18 mouse cellular contexts compared by ENCODE assay signal in the genomic region with DNA sequence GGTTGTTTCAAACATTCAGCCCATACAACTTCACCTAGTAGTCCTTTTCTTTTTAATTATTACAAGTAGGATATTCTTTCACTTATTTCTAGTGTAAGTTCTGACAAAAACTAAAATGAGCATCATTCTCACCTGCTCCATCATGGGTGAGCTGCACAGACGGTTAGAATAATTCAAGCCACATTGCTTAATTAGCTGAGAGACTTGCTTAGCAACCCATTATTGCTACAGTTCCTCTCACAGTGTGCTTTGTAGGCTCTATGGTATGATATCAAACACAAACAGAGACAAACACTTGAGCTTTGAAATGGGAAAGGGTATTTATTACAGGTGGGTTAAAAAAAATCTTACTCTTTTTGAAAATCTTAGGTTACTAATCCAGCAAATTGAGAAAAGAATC. TPM values are rescaled to one million over a fixed set of nuclear protein-coding genes. Genes with fewer than 3 reads are reported as not detected.
A peak's percentile ranks its signal among the peaks of the same experiment; 100 is the strongest.
DNase-seq lines count a peak whose midpoint lies in the region; ATAC-seq and TF ChIP-seq lines count a peak whose summit lies in the region.
"Had no signal": no experiment of that assay in that cellular context is flagged by ENCODE, and none has a peak within 500 bp of the region (broad histone marks: within the 10 kb centered on the region; RNA-seq: fewer than 3 reads in every experiment).

No protein-coding gene starts in this region.

- DNase-seq in forebrain, embryonic 14.5 days (ENCODE audit: low spot score): peak; percentile 29
- DNase-seq in forebrain, embryonic 10.5 days (ENCODE audit: extremely low spot score, low spot score): no peak
- DNase-seq in hindbrain, embryonic 14.5 days (ENCODE audit: low spot score): no peak
- DNase-seq in hindbrain, embryonic 11.5 days (ENCODE audit: low spot score): no peak
- peak; percentile 34 for DNase-seq in brain, embryonic 14.5 days (ENCODE audit: low read depth)
- DNase-seq in retina, postnatal 1 day: no peak
- DNase-seq: adrenal gland, adult 2 months; adrenal gland, postnatal 10 days; adrenal gland, postnatal 25 days; cerebellum, adult 11-12 months; cerebellum, adult 2 months; cerebellum, adult 9-10 months; cerebellum, postnatal 10 days; cerebellum, postnatal 25 days had no signal

- TF ChIP-seq POLR2A in brain, embryonic 14.5 days (IDR thresholded peaks at IDR 0.05; ENCODE audit: borderline replicate concordance, extremely low read depth, insufficient read depth, insufficient read length, poor library complexity, severe bottlenecking): no peak

- H3K4me1 ChIP-seq in forebrain, embryonic 14.5 days (ENCODE audit: control insufficient read depth, insufficient read depth, low read length): no peaks in the 10 kb centered on the region; the same call in 1 of the 2 replicates
- no peaks in the 10 kb centered on the region for H3K4me1 ChIP-seq in forebrain, embryonic 10.5 days
- no peaks in the 10 kb centered on the region for H3K4me1 ChIP-seq in hindbrain, embryonic 14.5 days (replicated peaks; ENCODE audit: control insufficient read depth, insufficient read depth, low read length)
- H3K4me1 ChIP-seq in hindbrain, embryonic 11.5 days (replicated peaks; ENCODE audit: control insufficient read depth, insufficient read depth, low read length): no peaks in the 10 kb centered on the region
- H3K4me1 ChIP-seq in forebrain, embryonic 16.5 days (replicated peaks; ENCODE audit: control insufficient read depth, insufficient read depth, low read length): no peaks in the 10 kb centered on the region; the same call in 1 of the 2 replicates
- no peaks in the 10 kb centered on the region for H3K4me1 ChIP-seq in intestine, embryonic 16.5 days (ENCODE audit: control insufficient read depth, insufficient read depth, low read length)
- H3K4me1 ChIP-seq: embryonic facial prominence, embryonic 10.5 days; embryonic facial prominence, embryonic 12.5 days had no signal

- no peak overlapping the region for H3K4me3 ChIP-seq in forebrain, embryonic 14.5 days (ENCODE audit: low read depth, low read length)
- no peak overlapping the region for H3K4me3 ChIP-seq in forebrain, embryonic 10.5 days
- H3K4me3 ChIP-seq in hindbrain, embryonic 14.5 days (replicated peaks; ENCODE audit: low read length): no peak overlapping the region
- H3K4me3 ChIP-seq in hindbrain, embryonic 11.5 days (ENCODE audit: low read depth, low read length): no peak overlapping the region
- H3K4me3 ChIP-seq in forebrain, embryonic 16.5 days (replicated peaks; ENCODE audit: low read length): no peak overlapping the region
- H3K4me3 ChIP-seq in intestine, embryonic 16.5 days (ENCODE audit: low read length): no peak overlapping the region
- H3K4me3 ChIP-seq: embryonic facial prominence, embryonic 10.5 days; embryonic facial prominence, embryonic 12.5 days had no signal

- H3K27me3 ChIP-seq in forebrain, embryonic 14.5 days (replicated peaks; ENCODE audit: control insufficient read depth, insufficient read depth, low read length): no peaks in the 10 kb centered on the region
- H3K27me3 ChIP-seq in forebrain, embryonic 10.5 days (ENCODE audit: poor library complexity, severe bottlenecking): no peaks in the 10 kb centered on the region
- H3K27me3 ChIP-seq in hindbrain, embryonic 14.5 days (ENCODE audit: control insufficient read depth, insufficient read depth, low read length): no peaks in the 10 kb centered on the region
- no peaks in the 10 kb centered on the region for H3K27me3 ChIP-seq in hindbrain, embryonic 11.5 days (ENCODE audit: control insufficient read depth, insufficient read depth, low read length)
- no peaks in the 10 kb centered on the region for H3K27me3 ChIP-seq in forebrain, embryonic 16.5 days (replicated peaks; ENCODE audit: control insufficient read depth, insufficient read depth, low read length)
- H3K27me3 ChIP-seq in intestine, embryonic 16.5 days (replicated peaks; ENCODE audit: control insufficient read depth, insufficient read depth, low read length): no peaks in the 10 kb centered on the region

- 6% methylated on average over 1 of the region's 1 CpGs for WGBS in forebrain, embryonic 14.5 days
- WGBS in forebrain, embryonic 10.5 days: 48% methylated on average over 1 of the region's 1 CpGs
- WGBS in hindbrain, embryonic 14.5 days: 21% methylated on average over 1 of the region's 1 CpGs
- WGBS in hindbrain, embryonic 11.5 days: 48% methylated on average over 1 of the region's 1 CpGs
- 4% methylated on average over 1 of the region's 1 CpGs for WGBS in forebrain, embryonic 16.5 days
- 58% methylated on average over 1 of the region's 1 CpGs for WGBS in intestine, embryonic 16.5 days

- no peaks in the 10 kb centered on the region for H3K9me3 ChIP-seq in forebrain, embryonic 14.5 days (replicated peaks; ENCODE audit: control insufficient read depth, low read length)
- no peaks in the 10 kb centered on the region for H3K9me3 ChIP-seq in forebrain, embryonic 10.5 days
- no peaks in the 10 kb centered on the region for H3K9me3 ChIP-seq in hindbrain, embryonic 14.5 days (ENCODE audit: control insufficient read depth, low read length)
- H3K9me3 ChIP-seq in hindbrain, embryonic 11.5 days (ENCODE audit: control insufficient read depth, low read length): no peaks in the 10 kb centered on the region
- H3K9me3 ChIP-seq in forebrain, embryonic 16.5 days (ENCODE audit: control insufficient read depth, low read length): no peaks in the 10 kb centered on the region
- H3K9me3 ChIP-seq in intestine, embryonic 16.5 days (ENCODE audit: control insufficient read depth, low read length): no peaks in the 10 kb centered on the region
- H3K9me3 ChIP-seq: embryonic facial prominence, embryonic 10.5 days; embryonic facial prominence, embryonic 12.5 days had no signal

- no peak overlapping the region for H3K4me2 ChIP-seq in forebrain, embryonic 14.5 days (ENCODE audit: low read length)
- H3K4me2 ChIP-seq in hindbrain, embryonic 14.5 days (replicated peaks): no peak overlapping the region
- no peak overlapping the region for H3K4me2 ChIP-seq in hindbrain, embryonic 11.5 days (replicated peaks; ENCODE audit: low read depth, low read length)
- no peak overlapping the region for H3K4me2 ChIP-seq in forebrain, embryonic 16.5 days (ENCODE audit: low read length)
- H3K4me2 ChIP-seq in intestine, embryonic 16.5 days (ENCODE audit: low read depth, low read length): no peak overlapping the region
- H3K4me2 ChIP-seq: embryonic facial prominence, embryonic 12.5 days had no signal

- TF ChIP-seq CTCF in brain, embryonic 14.5 days (IDR thresholded peaks at IDR 0.05; ENCODE audit: borderline replicate concordance, extremely low read depth, insufficient read depth, insufficient read length): no peak

- 0 out of 2 replicates have a peak, but pooled peaks have one; percentile 42 for ATAC-seq in forebrain, embryonic 14.5 days
- ATAC-seq in hindbrain, embryonic 14.5 days (ENCODE audit: low FRiP score): peak; percentile 51; the same call in 1 of the 2 replicates
- ATAC-seq in hindbrain, embryonic 11.5 days (ENCODE audit: low FRiP score): no peak
- ATAC-seq in forebrain, embryonic 16.5 days: peak; percentile 72
- no peak for ATAC-seq in intestine, embryonic 16.5 days

- no peaks in the 10 kb centered on the region for H3K36me3 ChIP-seq in forebrain, embryonic 14.5 days (ENCODE audit: control insufficient read depth, insufficient read depth, low read length)
- H3K36me3 ChIP-seq in forebrain, embryonic 10.5 days (replicated peaks): no peaks in the 10 kb centered on the region
- H3K36me3 ChIP-seq in hindbrain, embryonic 14.5 days (replicated peaks; ENCODE audit: control insufficient read depth, insufficient read depth): no peaks in the 10 kb centered on the region
- no peaks in the 10 kb centered on the region for H3K36me3 ChIP-seq in hindbrain, embryonic 11.5 days (ENCODE audit: control insufficient read depth, insufficient read depth, low read length)
- H3K36me3 ChIP-seq in forebrain, embryonic 16.5 days (ENCODE audit: control insufficient read depth, insufficient read depth): no peaks in the 10 kb centered on the region
- H3K36me3 ChIP-seq in intestine, embryonic 16.5 days (ENCODE audit: control insufficient read depth, insufficient read depth, low read length): no peaks in the 10 kb centered on the region
- H3K36me3 ChIP-seq: embryonic facial prominence, embryonic 10.5 days; embryonic facial prominence, embryonic 12.5 days had no signal

- no peak overlapping the region for H3K9ac ChIP-seq in forebrain, embryonic 14.5 days (ENCODE audit: low read length)
- H3K9ac ChIP-seq in hindbrain, embryonic 14.5 days: no peak overlapping the region
- H3K9ac ChIP-seq in hindbrain, embryonic 11.5 days (ENCODE audit: low read depth, low read length): no peak overlapping the region
- H3K9ac ChIP-seq in forebrain, embryonic 16.5 days (replicated peaks; ENCODE audit: low read depth, low read length): no peak overlapping the region
- no peak overlapping the region for H3K9ac ChIP-seq in intestine, embryonic 16.5 days (ENCODE audit: low read depth, low read length)
- H3K9ac ChIP-seq: embryonic facial prominence, embryonic 12.5 days had no signal

- no peak overlapping the region for H3K27ac ChIP-seq in forebrain, embryonic 14.5 days (ENCODE audit: low read depth, low read length)
- H3K27ac ChIP-seq in forebrain, embryonic 10.5 days: no peak overlapping the region
- H3K27ac ChIP-seq in hindbrain, embryonic 14.5 days: no peak overlapping the region
- H3K27ac ChIP-seq in hindbrain, embryonic 11.5 days (ENCODE audit: low read depth, low read length): no peak overlapping the region
- no peak overlapping the region for H3K27ac ChIP-seq in forebrain, embryonic 16.5 days (ENCODE audit: low read length)
- no peak overlapping the region for H3K27ac ChIP-seq in intestine, embryonic 16.5 days (ENCODE audit: low read length)
- H3K27ac ChIP-seq: embryonic facial prominence, embryonic 10.5 days; embryonic facial prominence, embryonic 12.5 days had no signal

RNA-seq across cellular contexts. Expression of gene Klhl32, which starts 49.0 kb away (rescaled TPM):
- polyA plus RNA-seq in forebrain, embryonic 14.5 days (2014; fragmentation: Nextera tagmentation; extraction: Ambion mirVana): 12.0 and 16.6 TPM in 2 replicates
- polyA plus RNA-seq in forebrain, embryonic 10.5 days (2016; fragmentation: Nextera tagmentation; extraction: Ambion mirVana): 3.7 and 3.8 TPM in 2 replicates
- polyA plus RNA-seq in hindbrain, embryonic 14.5 days (2014; fragmentation: Nextera tagmentation; extraction: Ambion mirVana): 29.8 and 31.2 TPM in 2 replicates
- polyA plus RNA-seq in hindbrain, embryonic 11.5 days (2014; fragmentation: Nextera tagmentation; extraction: Ambion mirVana): 8.2 and 10.6 TPM in 2 replicates
- 6.1 and 8.8 TPM in 2 replicates for polyA plus RNA-seq in brain, embryonic 14.5 days (2012; rRNA removed)
- polyA plus RNA-seq in forebrain, embryonic 16.5 days (2015; fragmentation: Nextera tagmentation; extraction: Ambion mirVana): 21.3 and 26.4 TPM in 2 replicates
- polyA plus RNA-seq in intestine, embryonic 16.5 days (2015; fragmentation: Nextera tagmentation; extraction: Ambion mirVana): 3.3 and 3.5 TPM in 2 replicates

Comparison
In these comparisons a context has a peak if more than half of its experiments do, and no peak if none do; other contexts are left out.
1. ATAC-seq: peak in forebrain, embryonic 14.5 days (single experiment), hindbrain, embryonic 14.5 days (single experiment) and forebrain, embryonic 16.5 days (single experiment); none in hindbrain, embryonic 11.5 days (single experiment) and intestine, embryonic 16.5 days (single experiment).
2. DNase-seq: peak in forebrain, embryonic 14.5 days (single experiment) and brain, embryonic 14.5 days (single experiment); none in forebrain, embryonic 10.5 days (single experiment), hindbrain, embryonic 14.5 days (single experiment), hindbrain, embryonic 11.5 days (single experiment) and retina, postnatal 1 day (single experiment).